Mouse (Mus musculus): Measurements from ENCODE around the gene Ppp4r2. TPM values are rescaled to one million over a fixed set of nuclear protein-coding genes. Genes with fewer than 3 reads are reported as not detected.

Gene Ppp4r2
- polyA plus RNA-seq, 1 experiment from 2014 or later = 18.7 TPM

GRCm38 (mm10) chr6:100885376-100885775 lies 52.0 kb downstream of the Ppp4r2 start:
- H3K9me3 ChIP-seq (replicated peaks) = no peaks in the 10 kb centered on the region
- ATAC-seq (ENCODE audit: insufficient number of reproducible peaks, low FRiP score, low TSS enrichment, low read depth) = no peak
- peaks cover 9% of the 10 kb centered on the region for H3K4me1 ChIP-seq
- peaks cover 7% of the 10 kb centered on the region; the same call in 1 of the 2 replicates for H3K27me3 ChIP-seq
- WGBS = 67% methylated on average over 7 of the region's 7 CpGs
- no peaks in the 10 kb centered on the region for H3K36me3 ChIP-seq
- H3K9ac ChIP-seq = no peak overlapping the region
- no peak overlapping the region for H3K4me2 ChIP-seq (replicated peaks)
- no peak overlapping the region for H3K27ac ChIP-seq (replicated peaks)
- no peak overlapping the region for H3K4me3 ChIP-seq (replicated peaks)

DNA sequence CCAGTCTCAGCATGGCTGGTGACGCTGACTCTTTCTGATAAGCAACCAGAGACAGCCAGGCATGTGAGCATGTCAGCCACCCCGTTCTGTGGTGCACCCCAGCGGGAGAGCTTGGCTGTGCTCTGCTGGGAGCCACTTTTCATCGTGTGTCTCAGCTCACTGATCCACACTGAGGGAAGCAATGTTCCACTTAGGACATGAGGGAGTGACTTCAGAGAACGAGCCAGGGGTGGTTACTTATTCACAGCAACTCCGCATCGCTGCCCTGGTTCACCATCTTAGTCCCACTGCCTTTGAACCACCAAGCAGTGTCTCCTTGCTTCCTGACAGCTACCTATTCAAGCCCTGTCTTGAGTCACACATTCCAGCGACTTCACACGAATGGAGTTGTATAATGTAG lies 53.6 kb downstream of the Ppp4r2 start:
- 93% methylated on average over 9 of the region's 9 CpGs for WGBS
- H3K4me2 ChIP-seq (replicated peaks) = no peak overlapping the region
- H3K27ac ChIP-seq (replicated peaks) = no peak overlapping the region
- no peak overlapping the region for H3K9ac ChIP-seq
- no peaks in the 10 kb centered on the region for H3K36me3 ChIP-seq
- H3K4me1 ChIP-seq = peaks cover 7% of the 10 kb centered on the region
- no peaks in the 10 kb centered on the region for H3K27me3 ChIP-seq
- no peaks in the 10 kb centered on the region for H3K9me3 ChIP-seq (replicated peaks)
- no peak for ATAC-seq (ENCODE audit: insufficient number of reproducible peaks, low FRiP score, low TSS enrichment, low read depth)
- H3K4me3 ChIP-seq (replicated peaks) = no peak overlapping the region

DNA sequence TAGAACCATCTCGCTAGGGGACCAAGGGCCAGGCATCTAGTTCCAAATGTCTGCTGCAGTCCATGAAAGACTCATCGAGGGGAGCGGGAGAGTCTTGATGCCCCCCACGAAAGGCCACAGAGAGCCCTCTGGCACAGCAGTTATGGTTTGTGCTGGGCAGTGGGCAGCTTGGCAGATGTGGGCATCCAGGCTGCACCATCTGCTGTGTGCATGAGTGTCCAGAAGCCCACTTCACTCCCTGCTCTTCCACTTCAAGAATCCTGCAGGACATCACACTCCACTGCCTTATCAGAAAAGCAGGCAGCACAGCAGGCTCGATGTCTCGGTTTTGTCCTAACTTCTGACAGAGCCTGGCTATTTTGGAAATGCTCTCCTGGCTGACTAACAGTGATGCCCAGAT lies 55.9 kb downstream of the Ppp4r2 start:
- no peak overlapping the region for H3K27ac ChIP-seq (replicated peaks)
- H3K9me3 ChIP-seq (replicated peaks) = no peaks in the 10 kb centered on the region
- WGBS = 81% methylated on average over 6 of the region's 6 CpGs
- H3K4me1 ChIP-seq = 0 out of 2 replicates have a peak, but pooled peaks cover 4% of the 10 kb centered on the region
- H3K4me2 ChIP-seq (replicated peaks) = no peak overlapping the region
- H3K27me3 ChIP-seq = no peaks in the 10 kb centered on the region
- H3K36me3 ChIP-seq = no peaks in the 10 kb centered on the region
- no peak overlapping the region for H3K4me3 ChIP-seq (replicated peaks)
- ATAC-seq (ENCODE audit: insufficient number of reproducible peaks, low FRiP score, low TSS enrichment, low read depth) = no peak
- H3K9ac ChIP-seq = no peak overlapping the region

- H3K9me3 ChIP-seq (replicated peaks) = no peaks in the 10 kb centered on the region
- WGBS = 60% methylated on average over 4 of the region's 4 CpGs
- H3K27me3 ChIP-seq = no peaks in the 10 kb centered on the region
- 0 out of 2 replicates have a peak, but pooled peaks cover 4% of the 10 kb centered on the region for H3K4me1 ChIP-seq
- H3K9ac ChIP-seq = no peak overlapping the region
- H3K4me3 ChIP-seq (replicated peaks) = no peak overlapping the region
- no peak for ATAC-seq (ENCODE audit: insufficient number of reproducible peaks, low FRiP score, low TSS enrichment, low read depth)
- H3K36me3 ChIP-seq = no peaks in the 10 kb centered on the region
- H3K27ac ChIP-seq (replicated peaks) = no peak overlapping the region
- no peak overlapping the region for H3K4me2 ChIP-seq (replicated peaks)
Observed at GRCm38 (mm10) chr6:100892489-100892888, 59.1 kb downstream of the Ppp4r2 start.

DNA sequence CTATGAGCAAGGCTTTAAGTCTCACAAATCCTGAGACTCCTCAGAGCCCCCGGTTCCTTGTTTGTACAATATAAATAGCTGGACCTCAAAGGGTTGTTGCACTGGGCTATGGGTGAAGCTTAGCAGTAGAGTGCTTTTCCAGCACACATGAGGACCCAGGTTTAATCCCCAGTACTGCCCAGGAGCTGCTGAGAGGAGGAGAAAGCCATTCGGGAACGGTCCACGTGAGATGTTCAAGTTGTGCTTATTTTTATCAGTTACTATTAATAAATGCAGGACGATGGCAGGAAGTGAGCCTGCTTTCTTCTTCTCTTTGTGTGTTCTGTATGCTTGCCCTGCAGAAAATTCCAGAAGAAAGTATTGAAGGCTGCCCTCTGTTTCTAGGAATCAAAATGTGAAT lies 59.7 kb downstream of the Ppp4r2 start:
- no peaks in the 10 kb centered on the region for H3K36me3 ChIP-seq
- no peak for ATAC-seq (ENCODE audit: insufficient number of reproducible peaks, low FRiP score, low TSS enrichment, low read depth)
- no peak overlapping the region for H3K4me2 ChIP-seq (replicated peaks)
- H3K9ac ChIP-seq = no peak overlapping the region
- no peak overlapping the region for H3K4me3 ChIP-seq (replicated peaks)
- H3K4me1 ChIP-seq = 0 out of 2 replicates have a peak, but pooled peaks cover 4% of the 10 kb centered on the region
- no peak overlapping the region for H3K27ac ChIP-seq (replicated peaks)
- H3K9me3 ChIP-seq (replicated peaks) = no peaks in the 10 kb centered on the region
- 82% methylated on average over 5 of the region's 5 CpGs for WGBS
- no peaks in the 10 kb centered on the region for H3K27me3 ChIP-seq

DNA sequence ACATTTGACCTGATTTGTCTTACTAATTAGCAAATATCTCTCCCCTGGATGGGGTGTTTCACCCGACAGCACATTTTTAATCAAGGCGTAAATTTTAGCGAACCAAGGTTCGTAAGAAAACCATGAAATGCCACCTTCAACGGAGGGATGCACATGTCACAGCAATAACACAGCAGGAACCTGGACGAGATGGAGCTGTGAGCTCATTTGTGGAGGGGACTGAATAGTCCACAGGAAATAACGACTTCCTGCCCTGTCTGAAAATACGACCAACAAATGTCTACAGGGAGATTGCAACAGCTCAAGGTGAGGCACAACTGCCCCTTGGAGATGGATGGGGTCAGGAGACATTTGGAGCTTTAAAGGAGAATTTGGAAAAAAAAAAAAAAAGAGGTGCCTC lies 61.8 kb downstream of the Ppp4r2 start:
- Histone ChIP-seq H3K4me1 (0 out of 2 replicates have a peak, but pooled peaks cover 4% of the 10 kb centered on the region), H3K27ac (replicated peaks) (no peak overlapping the region), H3K36me3 (no peaks in the 10 kb centered on the region), H3K27me3 (no peaks in the 10 kb centered on the region), H3K9me3 (replicated peaks) (no peaks in the 10 kb centered on the region), H3K4me2 (replicated peaks) (no peak overlapping the region), H3K4me3 (replicated peaks) (no peak overlapping the region), H3K9ac (no peak overlapping the region)
- ATAC-seq (ENCODE audit: insufficient number of reproducible peaks, low FRiP score, low TSS enrichment, low read depth) = no peak
- 65% methylated on average over 8 of the region's 8 CpGs for WGBS

GRCm38 (mm10) chr6:100896883-100897282 lies 63.5 kb downstream of the Ppp4r2 start:
- H3K9me3 ChIP-seq (replicated peaks) = no peaks in the 10 kb centered on the region
- no peaks in the 10 kb centered on the region for H3K27me3 ChIP-seq
- H3K27ac ChIP-seq (replicated peaks) = no peak overlapping the region
- 0 out of 2 replicates have a peak, but pooled peaks cover 4% of the 10 kb centered on the region for H3K4me1 ChIP-seq
- H3K9ac ChIP-seq = no peak overlapping the region
- no peak for ATAC-seq (ENCODE audit: insufficient number of reproducible peaks, low FRiP score, low TSS enrichment, low read depth)
- no peaks in the 10 kb centered on the region for H3K36me3 ChIP-seq
- 65% methylated on average over 5 of the region's 5 CpGs for WGBS
- H3K4me2 ChIP-seq (replicated peaks) = no peak overlapping the region
- H3K4me3 ChIP-seq (replicated peaks) = no peak overlapping the region

DNA sequence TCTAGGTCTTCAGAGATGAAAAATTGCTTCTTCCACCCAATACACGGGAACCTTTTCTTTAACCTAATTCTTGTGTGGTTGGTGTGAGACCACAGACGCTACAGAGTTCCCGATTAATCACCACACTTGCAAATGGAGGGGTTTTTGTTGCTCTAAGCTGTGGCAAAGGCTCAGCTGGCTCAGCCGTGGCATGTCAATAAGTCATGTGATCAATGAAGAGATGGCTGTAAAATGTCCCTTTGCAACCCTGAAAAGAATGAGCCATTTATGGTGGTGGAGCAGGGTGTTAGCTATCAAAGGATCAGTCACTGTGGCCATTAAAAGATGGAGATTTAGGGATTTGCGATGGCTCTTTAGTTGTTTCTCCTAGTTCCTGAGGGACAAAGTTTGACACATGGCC lies 71.0 kb downstream of the Ppp4r2 start:
- no peak overlapping the region for H3K9ac ChIP-seq
- H3K27me3 ChIP-seq = no peaks in the 10 kb centered on the region
- H3K4me1 ChIP-seq = no peaks in the 10 kb centered on the region
- H3K36me3 ChIP-seq = no peaks in the 10 kb centered on the region
- no peak overlapping the region for H3K4me2 ChIP-seq (replicated peaks)
- no peak overlapping the region for H3K4me3 ChIP-seq (replicated peaks)
- ATAC-seq (ENCODE audit: insufficient number of reproducible peaks, low FRiP score, low TSS enrichment, low read depth) = no peak
- H3K9me3 ChIP-seq (replicated peaks) = no peaks in the 10 kb centered on the region
- H3K27ac ChIP-seq (replicated peaks) = no peak overlapping the region
- WGBS = 74% methylated on average over 5 of the region's 5 CpGs

DNA sequence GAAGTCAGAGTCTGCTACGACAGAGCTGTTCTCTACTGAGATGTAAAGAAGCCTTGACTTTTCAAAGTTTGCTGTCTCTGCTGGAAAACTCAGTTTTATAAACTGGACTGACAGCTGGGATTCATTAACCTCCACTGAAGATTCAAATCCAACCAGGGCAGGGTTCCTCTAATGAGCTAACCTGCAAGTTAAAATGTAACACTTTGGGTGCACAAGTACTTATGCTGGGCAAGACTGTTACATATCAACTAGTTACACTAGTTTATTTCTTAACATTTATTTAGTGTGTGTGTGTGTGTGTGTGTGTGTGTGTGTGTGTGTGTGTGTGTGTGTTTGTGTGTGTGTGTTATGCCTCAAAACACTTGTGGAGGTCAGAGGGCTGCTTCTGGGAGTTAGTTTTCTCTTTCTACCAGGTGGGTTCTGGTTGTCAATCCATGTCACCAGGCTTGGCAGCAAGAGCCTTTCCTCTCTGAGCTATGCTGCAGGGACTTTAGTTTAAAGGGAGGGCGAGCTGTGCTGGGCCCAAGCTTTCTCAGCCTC lies 76.8 kb downstream of the Ppp4r2 start:
- Histone ChIP-seq H3K9ac (no peak overlapping the region), H3K36me3 (no peaks in the 10 kb centered on the region), H3K9me3 (replicated peaks) (no peaks in the 10 kb centered on the region), H3K4me1 (no peaks in the 10 kb centered on the region), H3K27ac (replicated peaks) (no peak overlapping the region), H3K27me3 (no peaks in the 10 kb centered on the region), H3K4me3 (replicated peaks) (no peak overlapping the region), H3K4me2 (replicated peaks) (no peak overlapping the region)
- WGBS = 37% methylated on average over 2 of the region's 2 CpGs
- ATAC-seq (ENCODE audit: insufficient number of reproducible peaks, low FRiP score, low TSS enrichment, low read depth) = no peak

Other genes with a start within 250 kb of the Ppp4r2 start
- gene Shq1, start 162.5 kb upstream of the Ppp4r2 start, polyA plus RNA-seq (2015; fragmentation: Nextera tagmentation; extraction: Ambion mirVana) = 15.1 TPM in 2 replicates
- 33.4 and 36.4 TPM in 2 replicates for gene Gxylt2, start 128.9 kb upstream of the Ppp4r2 start, polyA plus RNA-seq (2015; fragmentation: Nextera tagmentation; extraction: Ambion mirVana)

Data from embryonic facial prominence, embryonic 15.5 days (tissue).